Mouse (Mus musculus) CH12.LX (cell line): ENCODE data around the gene Bglap3. TPM values are rescaled to one million over a fixed set of nuclear protein-coding genes. Genes with fewer than 3 reads are reported as not detected.

Experiments used
- DNase-seq: peaks from one replicate; pipeline ENCODE4 v3.0.0-alpha.2; 2013; ENCODE audit errors: extremely low read depth
- H3K27ac ChIP-seq: 2 replicates; pipeline ENCODE4 v1.5.1; 2012; ENCODE audit warnings: low read depth, mild to moderate bottlenecking, control low read depth, moderate library complexity; ENCODE audit not compliant: insufficient read depth
- H3K27me3 ChIP-seq: replicated peaks from 2 replicates; pipeline ENCODE3; 2012; ENCODE audit warnings: inconsistent platforms
- H3K36me3 ChIP-seq, 2 experiments: replicated peaks in 1 of 2; 2 replicates each; pipeline versions ENCODE3 to v1.6.1; 2012; ENCODE audit warnings: inconsistent platforms in 1 of 2, low read length in 1 of 2, mild to moderate bottlenecking in 1 of 2, mixed read lengths in 1 of 2, moderate library complexity in 1 of 2; ENCODE audit not compliant: control insufficient read depth in 1 of 2, insufficient read depth in 1 of 2
- H3K4me1 ChIP-seq, 2 experiments: 2 replicates each; pipeline ENCODE4 v1.6.1; 2012; ENCODE audit warnings: inconsistent platforms in 1 of 2, moderate library complexity in 1 of 2; ENCODE audit not compliant: insufficient read depth in 2 of 2, control insufficient read depth in 1 of 2
- H3K4me2 ChIP-seq: 2 replicates; pipeline ENCODE4 v1.6.1; 2012; ENCODE audit warnings: low read depth, mild to moderate bottlenecking, control low read depth; ENCODE audit not compliant: poor library complexity, insufficient read depth, severe bottlenecking
- H3K4me3 ChIP-seq, 3 experiments: fragments of 150-350 bp in 1 of 3; sonication (generic) in 1 of 3; replicated peaks in 1 of 3; 2 replicates each; pipeline versions ENCODE3 to v1.5.1; 2011 to 2012; ENCODE audit warnings: low read depth in 2 of 3, low read length in 2 of 3, mild to moderate bottlenecking in 2 of 3, moderate library complexity in 2 of 3, control low read depth in 1 of 3, improper control_type of control experiment in 1 of 3, inconsistent platforms in 1 of 3, mixed read lengths in 1 of 3; ENCODE audit not compliant: poor library complexity in 1 of 3
- H3K79me2 ChIP-seq: replicated peaks from 2 replicates; pipeline ENCODE4 v1.6.1; 2012; ENCODE audit warnings: mild to moderate bottlenecking, moderate library complexity; ENCODE audit not compliant: control insufficient read depth, poor library complexity, insufficient read depth, severe bottlenecking; ENCODE audit errors: extremely low read depth
- H3K9ac ChIP-seq: 2 replicates; pipeline ENCODE4 v1.6.1; 2012; ENCODE audit warnings: low read depth, mild to moderate bottlenecking, control low read depth, moderate library complexity; ENCODE audit not compliant: insufficient read depth
- H3K9me3 ChIP-seq: replicated peaks from 2 replicates; pipeline ENCODE3; 2012; ENCODE audit warnings: low read length, inconsistent platforms, mixed read lengths
- BHLHE40 ChIP-seq: IDR thresholded peaks from 2 replicates; pipeline ENCODE4 v1.6.1; 2011; ENCODE audit warnings: mild to moderate bottlenecking, low read depth, low read length, improper control_type of control experiment
- CTCF ChIP-seq, 2 experiments: IDR thresholded peaks in 1 of 2; conservative IDR thresholded peaks in 1 of 2; 2 replicates each; pipeline ENCODE4 v1.5.1; 2011 to 2012; ENCODE audit warnings: low read depth in 2 of 2, low read length in 2 of 2, improper control_type of control experiment in 1 of 2, inconsistent platforms in 1 of 2, mild to moderate bottlenecking in 1 of 2, moderate library complexity in 1 of 2
- E2F4 ChIP-seq: IDR thresholded peaks from 2 replicates; pipeline ENCODE4 v1.6.1; 2011; ENCODE audit warnings: low read depth, low read length, improper control_type of control experiment; ENCODE audit not compliant: insufficient replicate concordance
- ETS1 ChIP-seq: conservative IDR thresholded peaks from 2 replicates; pipeline ENCODE4 v1.6.1; 2012; ENCODE audit warnings: low read depth, mild to moderate bottlenecking, inconsistent platforms, low read length, improper control_type of control experiment, moderate library complexity
- GABPA ChIP-seq: IDR thresholded peaks from 2 replicates; pipeline ENCODE4 v1.6.1; 2012; ENCODE audit warnings: low read depth, low read length, improper control_type of control experiment, inconsistent platforms; ENCODE audit not compliant: insufficient replicate concordance
- IRF4 ChIP-seq: IDR thresholded peaks from 2 replicates; pipeline ENCODE4 v1.6.1; 2014; ENCODE audit warnings: low read depth, mild to moderate bottlenecking, inconsistent platforms, low read length, improper control_type of control experiment
- MAFK ChIP-seq: IDR thresholded peaks from 2 replicates; pipeline ENCODE4 v1.6.1; 2011; ENCODE audit warnings: low read length, improper control_type of control experiment; ENCODE audit not compliant: insufficient replicate concordance
- MXI1 ChIP-seq: IDR thresholded peaks from 2 replicates; pipeline ENCODE4 v1.6.1; 2011; ENCODE audit warnings: mild to moderate bottlenecking, low read depth, low read length, improper control_type of control experiment
- NELFE ChIP-seq: IDR thresholded peaks from 2 replicates; pipeline ENCODE4 v1.6.1; 2011; ENCODE audit warnings: low read depth, low read length, improper control_type of control experiment
- NRF1 ChIP-seq: IDR thresholded peaks from 2 replicates; pipeline ENCODE4 v1.6.1; 2014; ENCODE audit warnings: low read depth, mild to moderate bottlenecking, inconsistent platforms, low read length, improper control_type of control experiment, moderate library complexity
- POLR2AphosphoS2 ChIP-seq: IDR thresholded peaks from 2 replicates; pipeline ENCODE4 v1.6.1; 2011; ENCODE audit warnings: low read depth, low read length, improper control_type of control experiment
- RCOR1 ChIP-seq: conservative IDR thresholded peaks from 2 replicates; pipeline ENCODE4 v1.6.1; 2012; ENCODE audit warnings: low read depth, mild to moderate bottlenecking, inconsistent platforms, low read length, improper control_type of control experiment
- SIN3A ChIP-seq: IDR thresholded peaks from 2 replicates; pipeline ENCODE4 v1.6.1; 2012; ENCODE audit warnings: low read length, improper control_type of control experiment, inconsistent platforms
- TCF12 ChIP-seq: IDR thresholded peaks from 2 replicates; pipeline ENCODE4 v1.6.1; 2014; ENCODE audit warnings: low read depth, mild to moderate bottlenecking, inconsistent platforms, low read length, improper control_type of control experiment
- UBTF ChIP-seq: IDR thresholded peaks from 2 replicates; pipeline ENCODE4 v1.6.1; 2012; ENCODE audit warnings: low read depth, mild to moderate bottlenecking, inconsistent platforms, low read length, improper control_type of control experiment, moderate library complexity
- USF2 ChIP-seq: conservative IDR thresholded peaks from 2 replicates; pipeline ENCODE4 v1.6.1; 2011; ENCODE audit warnings: low read depth, low read length, improper control_type of control experiment
- ZKSCAN1 ChIP-seq: IDR thresholded peaks from 2 replicates; pipeline ENCODE4 v1.6.1; 2012; ENCODE audit warnings: low read depth, inconsistent platforms, low read length, improper control_type of control experiment, borderline replicate concordance
- ZNF384 ChIP-seq: IDR thresholded peaks from 2 replicates; pipeline ENCODE4 v1.6.1; 2012; ENCODE audit warnings: low read depth, low read length, improper control_type of control experiment, inconsistent platforms
- dilution Hi-C: fragments of 300-500 bp; cut with MboI; formaldehyde crosslinking; loops from 2 replicates; pipeline ENCODE4 v1.14.3; 2020; ENCODE audit warnings: low sequenced_read_pairs; ENCODE audit not compliant: extremely low pct_unique_long_range_greater_than_20kb, extremely low pct_ligation_motif_present
- in situ Hi-C: fragments of 300-500 bp; cut with MboI; formaldehyde crosslinking; loops from 3 replicates; pipeline ENCODE4 v1.14.3; 2019; ENCODE audit warnings: low sequenced_read_pairs, low pct_ligation_motif_present, low pct_unique_long_range_greater_than_20kb, mixed read lengths
- polyA plus RNA-seq: library from polyadenylated mRNA; unstranded; fragments of >175 nt; gene quantifications from 2 replicates; pipeline ENCODE4 v1.2.1, GENCODE M21; 2012; ENCODE audit warnings: low read depth; ENCODE audit not compliant: insufficient read length
- total RNA-seq, 2 experiments: library from RNA; depleted of rRNA; stranded (reverse); fragments of 300-350 nt in 1 of 2; fragments of >200 nt in 1 of 2; gene quantifications; 2 replicates each; pipeline ENCODE4 v1.2.3; 2012 to 2014

Gene Bglap3
- total and polyA plus RNA-seq, 3 experiments = 1.0 to 2.7 (median 2.0) TPM

DNA sequence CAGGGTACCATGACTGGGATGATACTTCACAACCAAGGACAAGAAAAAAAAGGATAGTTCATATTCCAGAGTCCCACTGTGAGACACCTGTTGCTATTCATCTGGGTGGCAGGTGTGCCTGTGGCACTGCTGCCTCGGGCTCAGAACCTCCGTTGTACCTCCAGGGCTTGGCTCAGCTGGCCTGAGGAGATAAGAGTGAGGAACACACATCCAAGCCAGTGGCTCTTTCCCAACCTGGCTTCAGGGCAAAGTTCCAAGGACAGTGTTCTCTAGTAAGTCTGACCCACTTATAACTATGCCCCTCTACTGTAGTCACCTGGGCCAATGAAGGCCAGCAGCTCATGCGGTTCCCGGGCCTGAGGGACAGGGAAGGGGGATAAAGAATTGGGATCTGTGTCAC, 39.1 kb upstream of the Bglap3 start:
- dilution Hi-C loops (no loop called here), in situ Hi-C loops (no loop called here)
- H3K79me2 ChIP-seq = peaks cover 14% of the 10 kb centered on the region; the same call in 1 of the 2 replicates
- no peak overlapping the region for H3K4me2 ChIP-seq
- no peak overlapping the region for H3K27ac ChIP-seq
- peaks cover 26 to 65% of the 10 kb centered on the region in 2 experiments for H3K36me3 ChIP-seq
- no peaks in the 10 kb centered on the region for H3K27me3 ChIP-seq
- H3K9ac ChIP-seq = no peak overlapping the region
- DNase-seq = no peak
- TF ChIP-seq E2F4 (no peak), UBTF (no peak), NELFE (no peak), CTCF (conservative IDR thresholded peaks at IDR 0.05 in 1 of 2, IDR thresholded peaks at IDR 0.05 in 1 of 2; ENCODE audit: low read depth in 2 of 2, low read length in 2 of 2) (no peak), USF2 (no peak), TCF12 (no peak)
- no peak overlapping the region for H3K4me3 ChIP-seq
- H3K9me3 ChIP-seq = no peaks in the 10 kb centered on the region
- peaks cover 8 to 36% of the 10 kb centered on the region in 2 experiments for H3K4me1 ChIP-seq

DNA sequence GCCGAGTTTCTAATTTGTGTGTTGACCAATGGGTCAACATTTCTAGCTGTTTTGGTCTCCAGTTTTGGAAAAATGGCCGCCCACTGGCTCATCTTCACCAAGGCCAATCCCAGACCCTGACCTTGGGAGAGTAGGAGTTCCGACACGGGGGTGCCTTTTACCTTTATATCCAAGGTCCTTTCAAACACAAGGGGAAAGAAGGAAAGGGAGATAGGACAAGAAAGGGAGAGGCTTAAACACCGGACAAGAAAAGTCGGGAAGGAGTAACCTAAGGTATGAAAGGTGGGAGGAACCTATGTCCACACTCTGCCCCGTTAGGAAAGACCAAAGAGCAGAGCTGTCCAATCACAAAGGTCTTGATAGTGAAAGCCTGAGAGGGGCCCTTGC, 38.1 kb upstream of the Bglap3 start:
- dilution Hi-C loops = no loop called here
- H3K4me2 ChIP-seq = peak overlapping the region; percentile 57
- peaks cover 17 to 63% of the 10 kb centered on the region in 2 experiments for H3K36me3 ChIP-seq
- peaks cover 8 to 42% of the 10 kb centered on the region in 2 experiments for H3K4me1 ChIP-seq
- in situ Hi-C loops = no loop called here
- peak overlapping the region in 2 of 3 experiments; percentile 34 to 77 for H3K4me3 ChIP-seq
- H3K27me3 ChIP-seq = no peaks in the 10 kb centered on the region
- peaks cover 18% of the 10 kb centered on the region; the same call in 1 of the 2 replicates for H3K79me2 ChIP-seq
- peak overlapping the region; percentile 77 for H3K9ac ChIP-seq
- no peak for DNase-seq
- no peak overlapping the region for H3K27ac ChIP-seq
- TF ChIP-seq ETS1 (no peak), MAFK (no peak), GABPA (no peak), IRF4 (no peak), POLR2AphosphoS2 (no peak), RCOR1 (no peak), ZKSCAN1 (no peak), SIN3A (no peak), ZNF384 (no peak), BHLHE40 (no peak), MXI1 (no peak), NRF1 (no peak)
- no peaks in the 10 kb centered on the region for H3K9me3 ChIP-seq
